Mouse (Mus musculus) gastrocnemius, postnatal 10 days (tissue): ENCODE results near the gene Armc2. TPM values are rescaled to one million over a fixed set of nuclear protein-coding genes. Genes with fewer than 3 reads are reported as not detected.

ENCODE experiments used
- DNase-seq: peaks from one replicate; pipeline ENCODE4 v3.0.0; 2021; ENCODE audit warnings: mixed read lengths
- total RNA-seq, 2 experiments: library from RNA; stranded (reverse); gene quantifications; 2 replicates each; pipeline ENCODE4 v1.2.3; 2021

Gene Armc2
- total RNA-seq, 2 experiments from 2014 or later = 0.38 to 0.52 TPM

GRCm38 (mm10) chr10:41901864-41902263 lies 116.4 kb downstream of the Armc2 start:
- peak; percentile 49 for DNase-seq

GRCm38 (mm10) chr10:41901456-41901855 lies 116.8 kb downstream of the Armc2 start:
- no peak for DNase-seq

- DNase-seq = no peak
Measured at GRCm38 (mm10) chr10:41896865-41897264, 121.4 kb downstream of the Armc2 start.

GRCm38 (mm10) chr10:41896425-41896824 lies 121.8 kb downstream of the Armc2 start:
- DNase-seq = no peak

- peak; percentile 36 for DNase-seq
Measured at GRCm38 (mm10) chr10:41893433-41894411, 124.5 kb downstream of the Armc2 start.

- DNase-seq = no peak
Measured at GRCm38 (mm10) chr10:41891312-41891711, 126.9 kb downstream of the Armc2 start.

GRCm38 (mm10) chr10:41890537-41890936 lies 127.7 kb downstream of the Armc2 start:
- no peak for DNase-seq

GRCm38 (mm10) chr10:41889566-41889965 lies 128.7 kb downstream of the Armc2 start:
- no peak for DNase-seq

- DNase-seq = no peak
Measured at GRCm38 (mm10) chr10:41888365-41888941, 129.8 kb downstream of the Armc2 start.

- DNase-seq = peak; percentile 98
Measured at GRCm38 (mm10) chr10:41887080-41887821, 131.0 kb downstream of the Armc2 start.

GRCm38 (mm10) chr10:41883741-41884575 lies 134.3 kb downstream of the Armc2 start:
- DNase-seq = no peak

GRCm38 (mm10) chr10:41881438-41881837 lies 136.8 kb downstream of the Armc2 start:
- no peak for DNase-seq

- no peak for DNase-seq
Measured at GRCm38 (mm10) chr10:41880777-41881176, 137.5 kb downstream of the Armc2 start.

GRCm38 (mm10) chr10:41880206-41880605 lies 138.0 kb downstream of the Armc2 start:
- no peak for DNase-seq

GRCm38 (mm10) chr10:41879675-41880074 lies 138.6 kb downstream of the Armc2 start:
- DNase-seq = no peak

- DNase-seq = no peak
Measured at GRCm38 (mm10) chr10:41878344-41878743, 139.9 kb downstream of the Armc2 start.

GRCm38 (mm10) chr10:41875624-41876023 lies 142.6 kb downstream of the Armc2 start:
- no peak for DNase-seq

GRCm38 (mm10) chr10:41871564-41871963 lies 146.7 kb downstream of the Armc2 start:
- DNase-seq = no peak

GRCm38 (mm10) chr10:41870101-41870500 lies 148.1 kb downstream of the Armc2 start:
- no peak for DNase-seq

GRCm38 (mm10) chr10:41867956-41868355 lies 150.3 kb downstream of the Armc2 start:
- DNase-seq = no peak

GRCm38 (mm10) chr10:41866838-41867154 lies 151.4 kb downstream of the Armc2 start:
- DNase-seq = no peak
